Mouse (Mus musculus): ENCODE measurements around the gene H3f3b. TPM values are rescaled to one million over a fixed set of nuclear protein-coding genes. Genes with fewer than 3 reads are reported as not detected.
"Not testable (repeated sequence)": the region's sequence is repeated elsewhere in the genome, so short reads cannot be mapped to it uniquely, and the experiment has no call there.

Gene H3f3b
- polyA plus RNA-seq, 1 experiment from 2014 or later, result 2,203 TPM

- Histone ChIP-seq H3K9ac (ENCODE audit: low read depth, low read length) (no peak overlapping the region), H3K9me3 (ENCODE audit: control insufficient read depth, low read length) (no peaks in the 10 kb centered on the region), H3K4me3 (ENCODE audit: low read depth, low read length) (no peak overlapping the region), H3K27me3 (ENCODE audit: control insufficient read depth, insufficient read depth, low read length) (no peaks in the 10 kb centered on the region), H3K36me3 (ENCODE audit: control insufficient read depth, insufficient read depth, low read length) (no peaks in the 10 kb centered on the region), H3K4me1 (replicated peaks; ENCODE audit: control insufficient read depth, insufficient read depth, low read length) (no peaks in the 10 kb centered on the region), H3K4me2 (replicated peaks; ENCODE audit: low read depth, low read length) (no peak overlapping the region), H3K27ac (ENCODE audit: low read depth, low read length) (no peak overlapping the region)
- peak; percentile 41 for DNase-seq (ENCODE audit: low spot score)
- ATAC-seq (ENCODE audit: low FRiP score), result no peak
- WGBS, result 48% methylated on average over 1 of the region's 1 CpGs
Observed at GRCm38 (mm10) chr11:116019360-116019791, 8.4 kb downstream of the H3f3b start.

- not testable (repeated sequence) for H3K4me1 ChIP-seq (replicated peaks; ENCODE audit: control insufficient read depth, insufficient read depth, low read length); H3K9me3 ChIP-seq (ENCODE audit: control insufficient read depth, low read length); H3K27me3 ChIP-seq (ENCODE audit: control insufficient read depth, insufficient read depth, low read length); ATAC-seq (ENCODE audit: low FRiP score); H3K9ac ChIP-seq (ENCODE audit: low read depth, low read length); H3K27ac ChIP-seq (ENCODE audit: low read depth, low read length); H3K36me3 ChIP-seq (ENCODE audit: control insufficient read depth, insufficient read depth, low read length); H3K4me2 ChIP-seq (replicated peaks; ENCODE audit: low read depth, low read length); H3K4me3 ChIP-seq (ENCODE audit: low read depth, low read length); DNase-seq (ENCODE audit: low spot score)
- 90% methylated on average over 4 of the region's 4 CpGs for WGBS
Observed at GRCm38 (mm10) chr11:116018867-116019266, 8.9 kb downstream of the H3f3b start.

GRCm38 (mm10) chr11:116018106-116018505, 9.7 kb downstream of the H3f3b start:
- DNase-seq (ENCODE audit: low spot score) (peak; percentile 58), ATAC-seq (ENCODE audit: low FRiP score) (no peak)
- 23% methylated on average over 6 of the region's 6 CpGs for WGBS
- Histone ChIP-seq H3K27me3 (ENCODE audit: control insufficient read depth, insufficient read depth, low read length) (no peaks in the 10 kb centered on the region), H3K9ac (ENCODE audit: low read depth, low read length) (no peak overlapping the region), H3K4me2 (replicated peaks; ENCODE audit: low read depth, low read length) (no peak overlapping the region), H3K4me1 (replicated peaks; ENCODE audit: control insufficient read depth, insufficient read depth, low read length) (no peaks in the 10 kb centered on the region), H3K36me3 (ENCODE audit: control insufficient read depth, insufficient read depth, low read length) (no peaks in the 10 kb centered on the region), H3K27ac (ENCODE audit: low read depth, low read length) (no peak overlapping the region), H3K4me3 (ENCODE audit: low read depth, low read length) (no peak overlapping the region), H3K9me3 (ENCODE audit: control insufficient read depth, low read length) (no peaks in the 10 kb centered on the region)

- DNase-seq (ENCODE audit: low spot score) (no peak), ATAC-seq (ENCODE audit: low FRiP score) (no peak)
- no peaks in the 10 kb centered on the region; the same call in 1 of the 2 replicates for H3K4me1 ChIP-seq (replicated peaks; ENCODE audit: control insufficient read depth, insufficient read depth, low read length)
- no peak overlapping the region for H3K4me2 ChIP-seq (replicated peaks; ENCODE audit: low read depth, low read length)
- H3K9me3 ChIP-seq (ENCODE audit: control insufficient read depth, low read length), result no peaks in the 10 kb centered on the region
- no peak overlapping the region for H3K9ac ChIP-seq (ENCODE audit: low read depth, low read length)
- H3K27ac ChIP-seq (ENCODE audit: low read depth, low read length), result no peak overlapping the region
- WGBS, result 72% methylated on average over 8 of the region's 8 CpGs
- no peaks in the 10 kb centered on the region for H3K36me3 ChIP-seq (ENCODE audit: control insufficient read depth, insufficient read depth, low read length)
- no peaks in the 10 kb centered on the region for H3K27me3 ChIP-seq (ENCODE audit: control insufficient read depth, insufficient read depth, low read length)
- no peak overlapping the region for H3K4me3 ChIP-seq (ENCODE audit: low read depth, low read length)
Observed at GRCm38 (mm10) chr11:116014821-116015220, 12.9 kb downstream of the H3f3b start.

GRCm38 (mm10) chr11:116012262-116012947, 15.4 kb downstream of the H3f3b start, which contains the start of gene Galk1:
Gene Galk1 (minus strand): TSS chr11:116012719.
- DNase-seq (ENCODE audit: low spot score), result peak; percentile 89
- WGBS, result under 1% methylated on average over 45 of the region's 55 CpGs
- Histone ChIP-seq H3K9ac (ENCODE audit: low read depth, low read length) (peak within 1 kb of the TSS; percentile 75), H3K4me3 (ENCODE audit: low read depth, low read length) (peak within 1 kb of the TSS; percentile 58), H3K4me2 (replicated peaks; ENCODE audit: low read depth, low read length) (peak within 1 kb of the TSS; percentile 86), H3K4me1 (replicated peaks; ENCODE audit: control insufficient read depth, insufficient read depth, low read length) (no peaks in the 10 kb centered on the region; the same call in 1 of the 2 replicates), H3K9me3 (ENCODE audit: control insufficient read depth, low read length) (no peaks in the 10 kb centered on the region), H3K36me3 (ENCODE audit: control insufficient read depth, insufficient read depth, low read length) (no peaks in the 10 kb centered on the region), H3K27ac (ENCODE audit: low read depth, low read length) (peak within 1 kb of the TSS; percentile 51), H3K27me3 (ENCODE audit: control insufficient read depth, insufficient read depth, low read length) (no peaks in the 10 kb centered on the region)
- ATAC-seq (ENCODE audit: low FRiP score), result peak; percentile 80

- H3K36me3 ChIP-seq (ENCODE audit: control insufficient read depth, insufficient read depth, low read length), result no peaks in the 10 kb centered on the region
- no peaks in the 10 kb centered on the region; the same call in 1 of the 2 replicates for H3K4me1 ChIP-seq (replicated peaks; ENCODE audit: control insufficient read depth, insufficient read depth, low read length)
- peak overlapping the region; percentile 75 for H3K9ac ChIP-seq (ENCODE audit: low read depth, low read length)
- ATAC-seq (ENCODE audit: low FRiP score) (0 out of 2 replicates have a peak, but pooled peaks have one; percentile 2), DNase-seq (ENCODE audit: low spot score) (peak; percentile 37)
- H3K4me3 ChIP-seq (ENCODE audit: low read depth, low read length), result peak overlapping the region; percentile 58
- no peak overlapping the region for H3K27ac ChIP-seq (ENCODE audit: low read depth, low read length)
- H3K27me3 ChIP-seq (ENCODE audit: control insufficient read depth, insufficient read depth, low read length), result no peaks in the 10 kb centered on the region
- WGBS, result 23% methylated on average over 14 of the region's 14 CpGs
- H3K4me2 ChIP-seq (replicated peaks; ENCODE audit: low read depth, low read length), result peak overlapping the region; percentile 86
- H3K9me3 ChIP-seq (ENCODE audit: control insufficient read depth, low read length), result no peaks in the 10 kb centered on the region
Observed at GRCm38 (mm10) chr11:116011529-116012261, 16.1 kb downstream of the H3f3b start.

GRCm38 (mm10) chr11:116010948-116011347, 16.8 kb downstream of the H3f3b start:
- ATAC-seq (ENCODE audit: low FRiP score) (no peak), DNase-seq (ENCODE audit: low spot score) (no peak)
- Histone ChIP-seq H3K36me3 (ENCODE audit: control insufficient read depth, insufficient read depth, low read length) (no peaks in the 10 kb centered on the region), H3K4me2 (replicated peaks; ENCODE audit: low read depth, low read length) (no peak overlapping the region), H3K27me3 (ENCODE audit: control insufficient read depth, insufficient read depth, low read length) (no peaks in the 10 kb centered on the region; the same call in 1 of the 2 replicates), H3K9me3 (ENCODE audit: control insufficient read depth, low read length) (no peaks in the 10 kb centered on the region), H3K4me3 (ENCODE audit: low read depth, low read length) (no peak overlapping the region), H3K4me1 (replicated peaks; ENCODE audit: control insufficient read depth, insufficient read depth, low read length) (no peaks in the 10 kb centered on the region; the same call in 1 of the 2 replicates), H3K27ac (ENCODE audit: low read depth, low read length) (no peak overlapping the region), H3K9ac (ENCODE audit: low read depth, low read length) (no peak overlapping the region)
- 93% methylated on average over 5 of the region's 5 CpGs for WGBS

- Histone ChIP-seq H3K4me2 (replicated peaks; ENCODE audit: low read depth, low read length) (no peak overlapping the region), H3K27me3 (ENCODE audit: control insufficient read depth, insufficient read depth, low read length) (no peaks in the 10 kb centered on the region; the same call in 1 of the 2 replicates), H3K9ac (ENCODE audit: low read depth, low read length) (no peak overlapping the region), H3K27ac (ENCODE audit: low read depth, low read length) (no peak overlapping the region), H3K9me3 (ENCODE audit: control insufficient read depth, low read length) (no peaks in the 10 kb centered on the region), H3K36me3 (ENCODE audit: control insufficient read depth, insufficient read depth, low read length) (no peaks in the 10 kb centered on the region), H3K4me3 (ENCODE audit: low read depth, low read length) (no peak overlapping the region), H3K4me1 (replicated peaks; ENCODE audit: control insufficient read depth, insufficient read depth, low read length) (peaks cover 6% of the 10 kb centered on the region)
- no peak for DNase-seq (ENCODE audit: low spot score)
- 93% methylated on average over 8 of the region's 8 CpGs for WGBS
- ATAC-seq (ENCODE audit: low FRiP score), result no peak
Observed at GRCm38 (mm10) chr11:116010146-116010545, 17.6 kb downstream of the H3f3b start.
